Mouse (Mus musculus) liver, adult 2 months (tissue): ENCODE data around the gene Rlf. TPM values are rescaled to one million over a fixed set of nuclear protein-coding genes. Genes with fewer than 3 reads are reported as not detected.
A peak's percentile ranks its signal among the peaks of the same experiment; 100 is the strongest.

Experiments
- DNase-seq: peaks from one replicate; pipeline ENCODE4 v3.0.0-alpha.2; 2011; ENCODE audit warnings: low read depth, low spot score; ENCODE audit errors: extremely low read depth
- H3K27ac ChIP-seq: fragments of 200-500 bp; replicated peaks from 2 replicates; pipeline ENCODE4 v1.5.1; 2012; ENCODE audit warnings: low read depth, mild to moderate bottlenecking, control low read depth, inconsistent platforms, low read length; ENCODE audit not compliant: insufficient read depth
- H3K27me3 ChIP-seq: fragments of 200-500 bp; 2 replicates; pipeline ENCODE4 v1.6.1; 2012; ENCODE audit warnings: mild to moderate bottlenecking, moderate library complexity, low read length, inconsistent platforms; ENCODE audit not compliant: control insufficient read depth, insufficient read depth
- H3K36me3 ChIP-seq: fragments of 200-500 bp; 2 replicates; pipeline ENCODE4 v1.6.1; 2012; ENCODE audit warnings: low read length, inconsistent platforms; ENCODE audit not compliant: control insufficient read depth, insufficient read depth
- H3K4me1 ChIP-seq: fragments of 200-500 bp; 2 replicates; pipeline ENCODE4 v1.6.1; 2011; ENCODE audit warnings: low read length; ENCODE audit not compliant: control insufficient read depth, insufficient read depth
- H3K4me3 ChIP-seq: fragments of 200-500 bp; 2 replicates; pipeline ENCODE4 v1.5.1; 2011; ENCODE audit warnings: low read depth, mild to moderate bottlenecking, control low read depth, low read length, moderate library complexity; ENCODE audit not compliant: insufficient read depth
- H3K79me2 ChIP-seq: fragments of 200-500 bp; 2 replicates; pipeline ENCODE4 v1.6.1; 2012; ENCODE audit warnings: inconsistent platforms, mild to moderate bottlenecking, low read length, moderate library complexity; ENCODE audit not compliant: control insufficient read depth, insufficient read depth
- H3K9ac ChIP-seq: fragments of 200-500 bp; 2 replicates; pipeline ENCODE4 v1.6.1; 2012; ENCODE audit warnings: low read depth, mild to moderate bottlenecking, control low read depth, inconsistent platforms, low read length
- CTCF ChIP-seq: fragments of 200-500 bp; IDR thresholded peaks from 2 replicates; pipeline ENCODE4 v1.5.1; 2011; ENCODE audit warnings: low read depth, low read length, control low read depth
- POLR2A ChIP-seq: fragments of 200-500 bp; IDR thresholded peaks from 2 replicates; pipeline ENCODE4 v1.6.1; 2011; ENCODE audit warnings: low read length, control low read depth; ENCODE audit not compliant: insufficient read depth; ENCODE audit errors: extremely low read depth
- WGBS: fragments of 180-500 bp; shearing (Covaris S2); methylation state at CpG from one replicate; pipeline ENCODE4 v1.1.7; 2018; 5-methylcytosine and 5-hydroxymethylcytosine counted together
- polyA plus RNA-seq: library from polyadenylated mRNA; depleted of rRNA; stranded (reverse); fragments of >200 nt; gene quantifications from 2 replicates; pipeline ENCODE4 v1.2.3, GENCODE M21; 2012
- total RNA-seq: library from RNA; depleted of rRNA; stranded (reverse); fragments of >200 nt; gene quantifications from 2 replicates; pipeline ENCODE4 v1.2.3, GENCODE M21; 2014

Rlf gene
- total and polyA plus RNA-seq, 2 experiments, result 1.5 to 10.5 TPM

DNA sequence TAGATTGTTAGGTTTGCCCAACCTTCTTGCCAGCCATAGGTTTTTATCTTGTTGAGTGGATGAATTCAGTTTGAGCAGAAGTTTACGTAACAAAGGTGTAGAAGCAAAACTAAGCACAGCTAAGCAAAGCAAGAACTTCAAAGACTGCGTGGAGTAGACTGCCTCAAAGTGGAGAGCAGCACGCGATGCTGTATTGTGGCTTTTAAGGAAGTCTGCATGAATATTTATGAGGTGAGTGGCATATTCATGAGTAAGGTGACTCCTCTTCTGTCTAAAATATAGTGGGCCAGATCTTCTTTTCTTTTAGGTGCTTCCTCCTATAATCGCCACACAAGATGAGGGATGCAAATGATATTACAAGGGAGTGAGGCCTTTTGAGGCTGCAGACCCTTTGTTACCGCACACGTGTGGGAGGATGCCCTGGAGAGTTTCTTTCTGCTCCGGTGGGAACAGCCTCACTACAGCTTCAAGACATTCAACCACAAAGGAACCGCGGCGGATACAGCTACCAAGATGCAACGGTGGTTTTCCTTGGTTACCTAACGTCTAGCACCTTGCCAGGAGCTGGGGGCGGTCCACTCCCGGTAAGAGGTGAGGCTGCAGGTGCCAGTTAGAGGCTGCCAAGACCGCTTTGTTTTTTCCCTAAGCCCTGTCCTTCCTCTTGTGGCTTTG is 16.2 kb upstream of the Rlf start:
- TF ChIP-seq CTCF, result no peak
- no peak for TF ChIP-seq POLR2A
- Histone ChIP-seq H3K9ac (no peak overlapping the region), H3K36me3 (no peaks in the 10 kb centered on the region), H3K4me1 (no peaks in the 10 kb centered on the region), H3K79me2 (no peaks in the 10 kb centered on the region), H3K27ac (no peak overlapping the region), H3K27me3 (no peaks in the 10 kb centered on the region), H3K4me3 (no peak overlapping the region)
- 13% methylated on average over 16 of the region's 16 CpGs for WGBS
- DNase-seq, result no peak

DNA sequence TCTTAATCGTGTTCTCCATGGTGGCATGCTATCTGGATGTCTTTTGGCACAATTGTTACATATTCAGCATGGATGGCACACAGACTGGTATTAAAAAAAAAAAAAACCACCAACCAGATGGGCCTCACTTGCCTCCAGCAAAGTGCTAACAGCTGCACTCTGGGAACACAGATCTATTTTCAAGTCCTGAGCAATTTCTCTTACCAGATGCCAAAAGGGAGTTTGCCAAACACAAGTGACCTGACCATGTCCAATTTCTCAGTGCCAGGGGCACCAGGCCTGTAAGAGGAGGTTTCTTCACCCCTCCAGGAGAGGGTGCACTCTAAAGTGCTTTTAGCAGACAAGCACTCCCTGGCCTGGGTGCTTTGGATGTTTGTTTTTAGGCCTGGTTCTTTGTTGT is 12.2 kb upstream of the Rlf start:
- TF ChIP-seq POLR2A (no peak), CTCF (no peak)
- WGBS, result 65% methylated on average over 1 of the region's 1 CpGs
- no peaks in the 10 kb centered on the region for H3K27me3 ChIP-seq
- H3K9ac ChIP-seq, result no peak overlapping the region
- no peaks in the 10 kb centered on the region for H3K36me3 ChIP-seq
- no peaks in the 10 kb centered on the region for H3K4me1 ChIP-seq
- peak; percentile 66 for DNase-seq
- no peak overlapping the region for H3K4me3 ChIP-seq
- no peak overlapping the region for H3K27ac ChIP-seq
- H3K79me2 ChIP-seq, result no peaks in the 10 kb centered on the region

DNA sequence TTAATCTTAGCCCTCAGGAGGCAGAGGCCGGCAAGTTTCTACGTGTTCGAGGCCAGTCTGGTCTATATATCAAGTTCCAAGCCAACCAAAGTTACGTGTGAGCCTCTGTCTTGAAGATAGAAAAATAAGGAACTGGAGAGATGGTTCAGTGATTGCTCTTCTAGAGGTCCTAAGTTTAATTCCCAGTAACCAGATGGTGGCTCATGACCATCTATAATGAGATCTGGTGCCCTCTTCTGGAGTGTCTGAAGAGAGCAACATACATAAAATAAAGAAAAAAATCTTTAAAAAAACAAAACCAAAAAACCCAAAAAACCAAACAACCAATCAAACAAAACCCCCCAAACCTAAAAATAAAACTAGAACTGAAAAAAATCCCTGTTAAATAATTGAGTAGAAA is 10.3 kb upstream of the Rlf start:
- TF ChIP-seq POLR2A (no peak), CTCF (no peak)
- DNase-seq, result no peak
- Histone ChIP-seq H3K27ac (no peak overlapping the region), H3K79me2 (no peaks in the 10 kb centered on the region), H3K27me3 (no peaks in the 10 kb centered on the region), H3K4me1 (no peaks in the 10 kb centered on the region), H3K9ac (no peak overlapping the region), H3K36me3 (no peaks in the 10 kb centered on the region), H3K4me3 (no peak overlapping the region)
- 88% methylated on average over 4 of the region's 4 CpGs for WGBS

DNA sequence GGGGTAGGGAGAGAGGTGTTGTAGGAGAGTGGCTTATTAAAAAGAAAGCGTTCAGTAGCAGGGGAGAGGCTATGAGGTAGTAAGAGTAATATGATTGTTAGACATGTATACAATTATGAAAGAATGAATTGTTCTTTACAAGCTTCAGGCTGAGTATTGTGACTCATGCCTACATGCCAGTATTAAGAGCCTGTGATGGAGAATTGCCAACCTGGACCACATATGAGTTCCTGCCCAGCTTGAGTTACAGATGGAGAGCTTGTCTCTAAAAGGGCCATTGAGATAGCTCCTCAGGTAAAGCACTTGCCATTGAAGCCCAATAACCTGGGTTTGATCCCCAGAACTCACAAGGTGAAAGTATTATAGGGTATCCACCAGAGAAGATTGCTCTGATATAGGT is 8.3 kb upstream of the Rlf start:
- 85% methylated on average over 1 of the region's 1 CpGs for WGBS

DNA sequence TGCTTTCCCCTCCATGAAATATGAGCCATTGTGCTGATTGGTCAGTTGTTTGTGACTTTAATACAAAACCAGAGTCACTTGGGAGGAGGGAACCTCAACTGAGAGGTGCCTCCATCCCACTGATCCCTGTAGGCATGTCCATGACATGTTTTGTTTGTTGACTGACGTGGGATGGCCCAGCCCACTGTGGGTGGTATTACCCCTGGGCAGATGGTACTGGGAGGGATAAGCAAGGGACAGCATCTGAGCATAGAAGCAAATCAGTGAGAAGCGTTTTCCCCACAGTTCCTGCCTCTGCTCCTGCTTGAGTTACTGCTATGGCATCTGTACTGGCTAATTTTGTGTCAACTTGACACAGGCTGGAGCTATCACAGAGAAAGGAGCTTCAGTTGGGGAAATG is 1.3 kb upstream of the Rlf start:
- no peak for TF ChIP-seq POLR2A
- TF ChIP-seq CTCF, result no peak
- Histone ChIP-seq H3K4me1 (peaks cover 8% of the 10 kb centered on the region), H3K27me3 (no peaks in the 10 kb centered on the region), H3K36me3 (no peaks in the 10 kb centered on the region), H3K79me2 (peaks cover 23% of the 10 kb centered on the region; the same call in 1 of the 2 replicates), H3K4me3 (no peak overlapping the region), H3K9ac (no peak overlapping the region), H3K27ac (no peak overlapping the region)
- 62% methylated on average over 2 of the region's 2 CpGs for WGBS
- DNase-seq, result no peak

More for the DNA sequence above, 8.3 kb upstream of the Rlf start:
- no peak overlapping the region for H3K4me3 ChIP-seq
- H3K27ac ChIP-seq, result no peak overlapping the region
- H3K36me3 ChIP-seq, result no peaks in the 10 kb centered on the region
- H3K4me1 ChIP-seq, result no peaks in the 10 kb centered on the region
- TF ChIP-seq POLR2A (no peak), CTCF (no peak)
- no peak overlapping the region for H3K9ac ChIP-seq
- no peaks in the 10 kb centered on the region for H3K27me3 ChIP-seq
- no peaks in the 10 kb centered on the region for H3K79me2 ChIP-seq
- DNase-seq, result no peak

DNA sequence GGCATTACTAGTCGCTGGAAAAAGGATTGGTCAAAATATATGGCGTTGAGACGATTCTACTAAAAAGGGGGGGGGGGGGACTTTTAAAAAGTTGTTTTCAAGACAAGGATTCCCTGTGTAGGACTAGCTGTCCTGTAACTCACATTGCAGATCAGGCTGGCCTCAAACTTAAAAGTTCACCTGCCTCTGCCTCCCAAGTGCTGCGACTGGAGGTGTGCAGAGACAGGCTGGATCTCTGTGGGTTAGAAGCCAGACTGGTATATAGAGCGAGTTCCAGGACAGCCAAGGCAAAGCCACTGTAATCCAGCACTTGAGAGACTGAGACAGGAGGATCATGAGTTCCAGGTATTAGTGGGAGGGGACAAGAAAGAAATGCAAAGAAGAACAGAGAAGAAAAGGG is 605 bp upstream of the Rlf start:
- 27% methylated on average over 5 of the region's 5 CpGs for WGBS
- Histone ChIP-seq H3K27me3 (no peaks in the 10 kb centered on the region), H3K79me2 (peaks cover 23% of the 10 kb centered on the region; the same call in 1 of the 2 replicates), H3K4me3 (no peak overlapping the region), H3K4me1 (peaks cover 8% of the 10 kb centered on the region), H3K9ac (no peak overlapping the region), H3K36me3 (no peaks in the 10 kb centered on the region), H3K27ac (no peak overlapping the region)
- no peak for DNase-seq
- TF ChIP-seq CTCF (no peak), POLR2A (no peak)
